Mouse (Mus musculus): ENCODE results near the gene Ube2a. TPM values are rescaled to one million over a fixed set of nuclear protein-coding genes. Genes with fewer than 3 reads are reported as not detected.
A peak's percentile ranks its signal among the peaks of the same experiment; 100 is the strongest.

Gene Ube2a
- total and polyA plus RNA-seq, 3 experiments: 16.0 to 108 (median 53.4) TPM

DNA sequence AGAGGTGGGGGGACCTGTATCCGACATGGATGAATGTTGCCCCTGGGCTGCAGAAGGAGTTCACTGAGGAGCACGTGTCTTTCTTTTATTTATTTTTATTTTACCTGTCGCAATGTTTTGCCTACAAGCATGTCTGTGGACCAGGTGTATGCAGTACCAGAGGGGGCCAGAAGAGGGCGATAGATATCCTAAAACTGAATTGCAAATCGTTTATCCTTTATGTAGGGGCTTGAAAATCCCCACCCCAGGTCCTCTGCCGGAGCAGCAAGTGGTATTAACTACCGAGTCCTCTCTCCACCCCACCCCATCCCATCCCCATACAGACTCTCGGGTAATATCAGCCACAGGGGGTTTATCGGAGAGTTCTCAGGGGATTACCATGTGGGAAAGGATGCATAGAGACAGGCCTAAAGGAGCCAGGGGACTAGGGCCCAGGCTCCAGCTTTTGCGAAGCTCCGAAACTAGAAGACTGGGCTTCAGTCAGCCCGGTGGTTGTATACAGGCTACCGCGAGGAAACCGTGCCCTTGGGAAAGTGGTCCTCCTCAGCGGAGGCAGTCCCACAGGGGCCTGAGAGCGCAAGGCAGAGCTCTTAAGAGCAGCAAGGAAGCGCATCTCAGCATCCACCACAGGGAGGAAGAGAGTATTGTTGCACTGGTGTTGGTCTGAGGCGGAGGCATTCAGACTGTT is 40.2 kb upstream of the Ube2a start:
- Histone ChIP-seq H3K36me3 (replicated peaks) (peaks cover 27% of the 10 kb centered on the region), H3K9me3 (replicated peaks) (no peaks in the 10 kb centered on the region), H3K4me1 (ENCODE audit: insufficient read depth, low read depth, low read length) (peaks cover 6% of the 10 kb centered on the region; the same call in 1 of the 2 replicates), H3K4me3 (ENCODE audit: low read depth, low read length) (no peak overlapping the region), H3K27me3 (ENCODE audit: insufficient read depth, low read length) (no peaks in the 10 kb centered on the region)
- TF ChIP-seq CTCF (IDR thresholded peaks at IDR 0.05; ENCODE audit: low read depth, low read length) (peak; percentile 50; the same call in 1 of the 2 replicates), GATA2 (IDR thresholded peaks at IDR 0.05; ENCODE audit: borderline replicate concordance, low read depth, low read length) (no peak)
- ATAC-seq (ENCODE audit: extremely low read depth, insufficient number of reproducible peaks, low FRiP score, poor library complexity, severe bottlenecking) (no peak), DNase-seq (ENCODE audit: low spot score) (peak; percentile 2)

DNA sequence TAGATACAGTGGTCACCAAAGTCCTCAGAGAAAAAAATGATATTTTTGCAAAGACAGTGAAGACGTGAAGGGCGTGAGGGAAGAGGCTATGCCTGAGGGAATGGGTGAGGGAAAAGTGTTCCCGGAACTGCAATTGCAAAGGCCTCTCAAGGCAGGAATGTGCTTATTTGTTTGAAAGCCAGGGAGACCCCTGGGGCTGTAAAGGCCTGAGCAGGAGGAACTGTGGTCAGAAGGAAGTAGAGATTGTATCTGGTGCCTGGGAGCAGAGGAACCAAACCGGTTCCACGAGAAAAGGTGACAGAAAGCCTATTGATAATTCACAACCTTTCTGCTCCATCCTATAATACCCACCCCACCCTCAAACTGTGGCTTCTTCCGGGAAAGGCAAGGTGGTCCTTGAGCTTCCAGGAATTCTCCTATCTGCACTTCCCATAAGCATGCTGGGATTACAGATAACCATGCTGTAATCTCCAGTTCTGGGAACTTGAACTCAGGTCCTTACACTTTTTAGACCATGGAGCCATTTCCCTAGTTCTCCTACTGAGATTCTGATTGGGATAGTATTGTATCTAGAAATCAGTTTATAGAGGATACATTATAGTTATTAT is 36.5 kb upstream of the Ube2a start:
- 0 out of 2 replicates have a peak, but pooled peaks have one; percentile 16 for TF ChIP-seq TAL1 (conservative IDR thresholded peaks at IDR 0.05; ENCODE audit: low read depth, low read length)
- no peak for TF ChIP-seq POLR2AphosphoS5 (IDR thresholded peaks at IDR 0.05; ENCODE audit: insufficient replicate concordance, low read depth, low read length)
- Histone ChIP-seq H3K36me3 (replicated peaks) (peaks cover 35% of the 10 kb centered on the region), H3K4me1 (ENCODE audit: insufficient read depth, low read depth, low read length) (peaks cover 6% of the 10 kb centered on the region; the same call in 1 of the 2 replicates), H3K9me3 (replicated peaks) (no peaks in the 10 kb centered on the region), H3K27me3 (ENCODE audit: insufficient read depth, low read length) (no peaks in the 10 kb centered on the region), H3K4me3 (ENCODE audit: low read depth, low read length) (no peak overlapping the region)
- DNase-seq (ENCODE audit: low spot score) (no peak), ATAC-seq (ENCODE audit: extremely low read depth, insufficient number of reproducible peaks, low FRiP score, poor library complexity, severe bottlenecking) (no peak)

DNA sequence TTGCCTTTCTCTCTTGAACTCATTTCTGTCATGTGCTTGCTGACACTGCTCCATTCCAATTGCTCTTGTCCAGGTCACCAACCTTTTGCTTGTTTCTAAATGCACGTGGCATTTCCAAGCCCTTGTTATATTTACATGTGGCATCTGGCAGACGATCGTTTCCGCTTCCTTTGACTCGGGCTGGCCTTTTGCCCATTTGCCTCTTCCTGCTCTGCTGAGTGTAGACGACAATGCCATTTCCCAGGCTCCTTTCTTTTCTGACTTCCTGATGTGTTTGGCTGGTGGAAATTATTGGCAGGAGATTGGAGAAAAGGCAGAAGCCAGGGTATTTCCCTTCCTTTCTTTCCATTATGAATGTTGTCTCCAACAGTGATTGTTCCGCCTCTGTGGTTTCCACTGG is 34.3 kb upstream of the Ube2a start:
- Histone ChIP-seq H3K4me1 (ENCODE audit: insufficient read depth, low read depth, low read length) (peaks cover 6% of the 10 kb centered on the region; the same call in 1 of the 2 replicates), H3K27me3 (ENCODE audit: insufficient read depth, low read length) (no peaks in the 10 kb centered on the region), H3K36me3 (replicated peaks) (peaks cover 41% of the 10 kb centered on the region), H3K9me3 (replicated peaks) (no peaks in the 10 kb centered on the region), H3K4me3 (ENCODE audit: low read depth, low read length) (no peak overlapping the region)
- TF ChIP-seq TAL1 (conservative IDR thresholded peaks at IDR 0.05; ENCODE audit: low read depth, low read length): no peak
- TF ChIP-seq CTCF (IDR thresholded peaks at IDR 0.05; ENCODE audit: low read depth, low read length): no peak
- TF ChIP-seq GATA2 (IDR thresholded peaks at IDR 0.05; ENCODE audit: borderline replicate concordance, low read depth, low read length): no peak
- no peak for TF ChIP-seq GATA1 (IDR thresholded peaks at IDR 0.05; ENCODE audit: borderline replicate concordance, low read length)
- TF ChIP-seq POLR2AphosphoS5 (IDR thresholded peaks at IDR 0.05; ENCODE audit: insufficient replicate concordance, low read depth, low read length): no peak
- DNase-seq (ENCODE audit: low spot score) (no peak), ATAC-seq (ENCODE audit: extremely low read depth, insufficient number of reproducible peaks, low FRiP score, poor library complexity, severe bottlenecking) (no peak)

DNA sequence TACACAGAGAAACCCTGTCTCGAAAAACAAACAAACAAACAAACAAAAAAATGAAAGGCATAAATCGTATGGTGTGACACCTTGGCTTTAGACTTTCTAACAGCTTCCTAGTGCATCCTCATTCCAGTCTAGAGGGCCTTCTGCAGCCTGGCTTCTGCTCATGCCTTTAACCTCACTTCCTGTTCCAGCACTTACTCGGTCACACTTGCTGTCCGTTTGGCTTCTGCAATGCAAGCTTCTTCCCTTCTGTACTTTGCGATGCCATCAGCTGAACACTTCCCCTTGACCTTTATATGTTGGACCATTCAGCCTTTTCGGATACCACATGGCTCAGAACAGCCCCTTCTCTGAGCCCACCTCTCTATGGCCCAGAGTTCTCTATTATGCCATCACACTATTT is 32.0 kb upstream of the Ube2a start:
- Histone ChIP-seq H3K36me3 (replicated peaks) (peaks cover 46% of the 10 kb centered on the region), H3K4me1 (ENCODE audit: insufficient read depth, low read depth, low read length) (peaks cover 6% of the 10 kb centered on the region; the same call in 1 of the 2 replicates), H3K4me3 (ENCODE audit: low read depth, low read length) (no peak overlapping the region), H3K27me3 (ENCODE audit: insufficient read depth, low read length) (no peaks in the 10 kb centered on the region), H3K9me3 (replicated peaks) (no peaks in the 10 kb centered on the region)
- ATAC-seq (ENCODE audit: extremely low read depth, insufficient number of reproducible peaks, low FRiP score, poor library complexity, severe bottlenecking) (no peak), DNase-seq (ENCODE audit: low spot score) (no peak)
- TF ChIP-seq TAL1 (conservative IDR thresholded peaks at IDR 0.05; ENCODE audit: low read depth, low read length) (no peak), POLR2AphosphoS5 (IDR thresholded peaks at IDR 0.05; ENCODE audit: insufficient replicate concordance, low read depth, low read length) (no peak), GATA1 (IDR thresholded peaks at IDR 0.05; ENCODE audit: borderline replicate concordance, low read length) (no peak), CTCF (IDR thresholded peaks at IDR 0.05; ENCODE audit: low read depth, low read length) (no peak), GATA2 (IDR thresholded peaks at IDR 0.05; ENCODE audit: borderline replicate concordance, low read depth, low read length) (no peak)

DNA sequence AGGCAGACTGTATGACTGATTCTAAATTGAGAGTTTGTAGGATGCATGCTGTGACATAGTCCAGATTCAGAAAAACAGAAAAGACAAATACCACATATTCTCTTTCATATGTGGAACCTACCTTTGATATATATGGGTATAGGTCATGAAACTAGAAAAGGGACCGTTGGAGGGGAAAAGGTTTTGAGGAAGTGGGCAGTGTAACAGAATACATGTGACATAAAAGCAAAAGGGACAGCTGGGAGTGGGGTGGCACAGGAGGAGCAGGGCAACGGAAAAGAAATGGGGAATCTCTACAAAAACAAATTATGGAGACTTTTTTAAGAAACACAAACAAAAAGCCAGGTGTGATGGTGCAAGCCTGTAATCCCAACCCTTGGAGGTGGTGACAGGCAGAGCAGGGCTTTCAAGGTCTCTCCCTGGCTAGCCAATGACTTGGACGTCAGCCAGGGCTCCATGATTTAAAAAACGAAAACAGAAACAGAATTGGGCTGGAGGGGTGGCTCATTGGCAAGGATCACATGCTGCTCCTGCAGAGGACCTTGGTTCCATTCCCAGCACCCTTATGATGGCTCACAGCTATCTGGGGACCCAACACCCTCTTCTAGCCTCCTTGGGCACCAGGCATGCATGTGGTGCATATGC is 30.2 kb upstream of the Ube2a start:
- ATAC-seq (ENCODE audit: extremely low read depth, insufficient number of reproducible peaks, low FRiP score, poor library complexity, severe bottlenecking) (no peak), DNase-seq (ENCODE audit: low spot score) (no peak)
- H3K4me1 ChIP-seq (ENCODE audit: insufficient read depth, low read depth, low read length): no peaks in the 10 kb centered on the region
- H3K27me3 ChIP-seq (ENCODE audit: insufficient read depth, low read length): no peaks in the 10 kb centered on the region
- H3K36me3 ChIP-seq (replicated peaks): peaks cover 55% of the 10 kb centered on the region
- H3K4me3 ChIP-seq (ENCODE audit: low read depth, low read length): no peak overlapping the region
- no peak for TF ChIP-seq GATA2 (IDR thresholded peaks at IDR 0.05; ENCODE audit: borderline replicate concordance, low read depth, low read length)
- TF ChIP-seq CTCF (IDR thresholded peaks at IDR 0.05; ENCODE audit: low read depth, low read length): no peak
- TF ChIP-seq POLR2AphosphoS5 (IDR thresholded peaks at IDR 0.05; ENCODE audit: insufficient replicate concordance, low read depth, low read length): no peak
- no peak for TF ChIP-seq GATA1 (IDR thresholded peaks at IDR 0.05; ENCODE audit: borderline replicate concordance, low read length)
- no peak for TF ChIP-seq TAL1 (conservative IDR thresholded peaks at IDR 0.05; ENCODE audit: low read depth, low read length)
- no peaks in the 10 kb centered on the region for H3K9me3 ChIP-seq (replicated peaks)

DNA sequence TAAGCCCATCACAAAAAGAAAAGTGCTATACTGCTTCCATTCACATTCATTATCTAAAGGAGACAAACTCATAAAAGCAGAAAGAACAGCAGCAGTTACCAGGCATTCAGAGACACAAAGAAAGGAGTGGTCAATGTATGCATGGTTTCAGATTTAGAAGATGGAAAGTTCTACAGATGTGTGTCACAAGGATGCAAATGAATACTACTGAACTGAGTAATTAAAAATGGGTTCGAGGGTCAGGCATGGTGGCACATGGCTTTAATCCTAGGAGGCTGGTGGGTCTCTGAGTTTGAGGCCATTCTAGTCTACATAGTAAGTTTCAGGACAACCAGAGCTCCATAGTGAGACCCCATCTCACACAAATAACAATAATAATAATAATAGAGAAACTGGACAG is 26.5 kb upstream of the Ube2a start:
- TF ChIP-seq CTCF (IDR thresholded peaks at IDR 0.05; ENCODE audit: low read depth, low read length) (no peak), GATA2 (IDR thresholded peaks at IDR 0.05; ENCODE audit: borderline replicate concordance, low read depth, low read length) (no peak), POLR2AphosphoS5 (IDR thresholded peaks at IDR 0.05; ENCODE audit: insufficient replicate concordance, low read depth, low read length) (no peak)
- Histone ChIP-seq H3K36me3 (replicated peaks) (peaks cover 37% of the 10 kb centered on the region), H3K9me3 (replicated peaks) (no peaks in the 10 kb centered on the region), H3K27me3 (ENCODE audit: insufficient read depth, low read length) (no peaks in the 10 kb centered on the region), H3K4me3 (ENCODE audit: low read depth, low read length) (no peak overlapping the region), H3K4me1 (ENCODE audit: insufficient read depth, low read depth, low read length) (no peaks in the 10 kb centered on the region)
- ATAC-seq (ENCODE audit: extremely low read depth, insufficient number of reproducible peaks, low FRiP score, poor library complexity, severe bottlenecking) (no peak), DNase-seq (ENCODE audit: low spot score) (no peak)

All from G1E (cell line).